In the genomic region with DNA sequence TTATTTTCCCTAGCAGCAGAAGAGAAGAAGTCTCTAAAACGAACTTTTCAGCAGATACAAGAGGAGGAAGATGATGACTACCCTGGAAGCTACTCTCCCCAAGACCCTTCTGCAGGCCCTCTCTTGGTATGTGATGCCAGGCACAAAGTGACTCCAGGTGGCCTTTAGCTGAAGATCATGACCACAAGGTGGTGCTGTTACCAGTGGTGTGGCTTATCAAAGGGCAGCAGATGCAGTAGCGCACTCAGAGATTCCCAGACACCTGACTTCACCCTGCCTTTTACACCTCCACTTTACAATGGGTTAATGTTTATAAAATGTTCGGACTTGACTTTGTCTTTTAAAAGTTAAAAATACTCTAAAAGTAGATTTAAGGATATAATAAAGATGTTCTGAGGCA, we compare ENCODE assay signal across 8 mouse cellular contexts. TPM values are rescaled to one million over a fixed set of nuclear protein-coding genes. Genes with fewer than 3 reads are reported as not detected.
DNase-seq lines count a peak whose midpoint lies in the region; ATAC-seq lines count a peak whose summit lies in the region.

No protein-coding gene starts in this region.

- no peaks in the 10 kb centered on the region for H3K9me3 ChIP-seq in forebrain, embryonic 10.5 days
- H3K9me3 ChIP-seq in forebrain, embryonic 12.5 days: no peaks in the 10 kb centered on the region

- no peak for ATAC-seq in forebrain, embryonic 12.5 days (ENCODE audit: low FRiP score)

- no peaks in the 10 kb centered on the region for H3K4me1 ChIP-seq in forebrain, embryonic 10.5 days
- no peaks in the 10 kb centered on the region for H3K4me1 ChIP-seq in forebrain, embryonic 12.5 days

- no peak overlapping the region for H3K9ac ChIP-seq in forebrain, embryonic 12.5 days

- no peaks in the 10 kb centered on the region for H3K27me3 ChIP-seq in forebrain, embryonic 10.5 days (ENCODE audit: poor library complexity, severe bottlenecking)
- no peaks in the 10 kb centered on the region for H3K27me3 ChIP-seq in forebrain, embryonic 12.5 days

- H3K27ac ChIP-seq in forebrain, embryonic 10.5 days: no peak overlapping the region
- H3K27ac ChIP-seq in forebrain, embryonic 12.5 days: no peak overlapping the region

- no peak overlapping the region for H3K4me2 ChIP-seq in forebrain, embryonic 12.5 days

- 74% methylated on average over 3 of the region's 3 CpGs for WGBS in forebrain, embryonic 10.5 days
- 68% methylated on average over 3 of the region's 3 CpGs for WGBS in forebrain, embryonic 12.5 days

- H3K4me3 ChIP-seq in forebrain, embryonic 10.5 days: no peak overlapping the region
- H3K4me3 ChIP-seq in forebrain, embryonic 12.5 days (replicated peaks): no peak overlapping the region

- H3K36me3 ChIP-seq in forebrain, embryonic 10.5 days (replicated peaks): peaks cover 94% of the 10 kb centered on the region
- peaks cover 75% of the 10 kb centered on the region for H3K36me3 ChIP-seq in forebrain, embryonic 12.5 days (replicated peaks)

- DNase-seq in forebrain, embryonic 10.5 days (ENCODE audit: extremely low spot score, low spot score): peak; percentile 27
- peak; percentile 67 for DNase-seq in urinary bladder, postnatal 14 days (ENCODE audit: low spot score)
- DNase-seq in urinary bladder, postnatal 10 days (ENCODE audit: low spot score): no peak
- peak; percentile 61 to 75 for DNase-seq in cerebellum, postnatal 36 days
- DNase-seq in hindlimb bud, embryonic 11.5 days (ENCODE audit: extremely low spot score, low read depth, low spot score): peak; percentile 28
- peak; percentile 34 to 67 for DNase-seq in lung, adult 18-20 months
- peak; percentile 29 to 59 for DNase-seq in spleen, postnatal 14 days (ENCODE audit: low spot score in 2 of 2)

RNA-seq across cellular contexts. Expression of a gene that starts 19.6 kb away (rescaled TPM):
- polyA plus RNA-seq in forebrain, embryonic 10.5 days (2016; fragmentation: Nextera tagmentation; extraction: Ambion mirVana): 58.1 and 59.3 TPM in 2 replicates
- 61.1 and 66.3 TPM in 2 replicates for polyA plus RNA-seq in forebrain, embryonic 12.5 days (2016; fragmentation: Nextera tagmentation; extraction: Ambion mirVana)

RNA-seq across cellular contexts. Expression of a gene that starts 19.7 kb away (rescaled TPM):
- 44.4 and 44.7 TPM in 2 replicates for polyA plus RNA-seq in forebrain, embryonic 10.5 days (2016; fragmentation: Nextera tagmentation; extraction: Ambion mirVana)
- polyA plus RNA-seq in forebrain, embryonic 12.5 days (2016; fragmentation: Nextera tagmentation; extraction: Ambion mirVana): 34.5 and 38.2 TPM in 2 replicates
